Comparison of ENCODE assay signal across 19 mouse cellular contexts in genomic region chr14:108323364-108324037, GRCm38 (mm10).
"Had no signal": no experiment of that assay in that cellular context is flagged by ENCODE, and none has a peak within 500 bp of the region (broad histone marks: within the 10 kb centered on the region; RNA-seq: fewer than 3 reads in every experiment).

No protein-coding gene starts in this region.

- ATAC-seq: liver, postnatal 0 days had no signal

- H3K27me3 ChIP-seq: kidney, embryonic 15.5 days; limb, embryonic 15.5 days; lung, embryonic 15.5 days had no signal

- H3K9me3 ChIP-seq: kidney, embryonic 15.5 days; limb, embryonic 15.5 days; lung, embryonic 15.5 days had no signal

- DNase-seq: kidney, adult 2 months; kidney, postnatal 10 days; kidney, postnatal 4 days; layer of hippocampus, adult 9-11 months; liver, postnatal 0 days; lung, postnatal 10 days; lung, postnatal 4 days; midbrain, embryonic 14.5 days; right cerebral cortex, postnatal 4 days; thymus, adult 2 months; thymus, postnatal 14 days; thymus, postnatal 4 days had no signal

- H3K27ac ChIP-seq: kidney, embryonic 15.5 days; limb, embryonic 15.5 days; liver, embryonic 14.5 days; lung, embryonic 15.5 days; stomach, postnatal 0 days had no signal

- H3K4me1 ChIP-seq: kidney, embryonic 15.5 days; limb, embryonic 15.5 days; lung, embryonic 15.5 days had no signal

- H3K36me3 ChIP-seq: kidney, embryonic 15.5 days; limb, embryonic 15.5 days; lung, embryonic 15.5 days had no signal

- H3K4me2 ChIP-seq: kidney, embryonic 15.5 days; limb, embryonic 15.5 days; liver, embryonic 11.5 days; lung, embryonic 15.5 days; midbrain, embryonic 11.5 days had no signal

- H3K4me3 ChIP-seq: kidney, embryonic 15.5 days; limb, embryonic 15.5 days; lung, embryonic 15.5 days had no signal

- H3K9ac ChIP-seq: kidney, embryonic 15.5 days; limb, embryonic 15.5 days; liver, embryonic 14.5 days; liver, postnatal 0 days; lung, embryonic 15.5 days had no signal
